Mouse (Mus musculus) testis, adult 2 months (tissue): ENCODE results near the gene Atp6v1g2. TPM values are rescaled to one million over a fixed set of nuclear protein-coding genes. Genes with fewer than 3 reads are reported as not detected.

ENCODE experiments used
- H3K27ac ChIP-seq: fragments of 200-500 bp; 2 replicates; pipeline ENCODE4 v1.5.1; 2012; ENCODE audit warnings: low read depth, low read length; ENCODE audit not compliant: control insufficient read depth, insufficient read depth
- H3K27me3 ChIP-seq: fragments of 200-500 bp; 2 replicates; pipeline ENCODE4 v1.6.1; 2012; ENCODE audit warnings: mild to moderate bottlenecking, low read length, moderate library complexity; ENCODE audit not compliant: control insufficient read depth, insufficient read depth
- H3K36me3 ChIP-seq: fragments of 200-500 bp; 2 replicates; pipeline ENCODE4 v1.6.1; 2012; ENCODE audit warnings: mild to moderate bottlenecking, low read length; ENCODE audit not compliant: control insufficient read depth, insufficient read depth
- H3K4me1 ChIP-seq: fragments of 200-500 bp; 2 replicates; pipeline ENCODE4 v1.6.1; 2012; ENCODE audit warnings: low read length; ENCODE audit not compliant: control insufficient read depth, insufficient read depth
- H3K4me3 ChIP-seq: fragments of 200-500 bp; 2 replicates; pipeline ENCODE4 v1.5.1; 2012; ENCODE audit warnings: low read depth, mild to moderate bottlenecking, low read length, moderate library complexity, mixed read lengths; ENCODE audit not compliant: control insufficient read depth
- CTCF ChIP-seq: fragments of 200-500 bp; IDR thresholded peaks from 2 replicates; pipeline ENCODE4 v1.5.1; 2012; ENCODE audit warnings: low read depth, mild to moderate bottlenecking, inconsistent platforms, low read length, moderate library complexity; ENCODE audit not compliant: control insufficient read depth, insufficient read depth, insufficient replicate concordance
- POLR2A ChIP-seq: fragments of 200-500 bp; IDR thresholded peaks from 2 replicates; pipeline ENCODE4 v1.6.1; 2012; ENCODE audit warnings: low read depth, mild to moderate bottlenecking, inconsistent platforms, low read length, moderate library complexity; ENCODE audit not compliant: control insufficient read depth
- polyA plus RNA-seq: library from polyadenylated mRNA; depleted of rRNA; stranded (reverse); fragments of >200 nt; gene quantifications from 2 replicates; pipeline ENCODE4 v1.2.3, GENCODE M21; 2012

The Atp6v1g2 gene
- polyA plus RNA-seq, 1 experiment = 11.7 TPM

DNA sequence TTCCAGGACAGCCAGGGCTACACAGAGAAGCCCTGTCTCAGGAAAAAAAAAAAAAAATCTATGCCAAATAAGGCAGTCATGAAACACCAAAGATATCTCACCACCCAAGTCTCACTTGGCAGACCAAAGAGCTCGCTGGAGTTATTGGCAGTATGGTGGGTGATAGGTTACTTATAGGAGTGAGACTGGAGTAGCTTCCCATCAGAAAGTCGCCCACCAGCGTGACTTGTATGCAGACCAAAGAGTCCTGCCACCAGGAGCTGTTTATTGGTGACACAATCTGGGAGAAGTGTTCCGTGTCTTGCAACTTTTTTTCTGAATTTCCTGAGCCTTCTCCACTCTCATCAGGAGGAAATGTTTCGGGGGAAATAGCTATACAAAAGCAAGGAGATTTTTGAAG lies 6.2 kb downstream of the Atp6v1g2 start:
- Histone ChIP-seq H3K36me3 (peaks cover 5% of the 10 kb centered on the region), H3K4me1 (peaks cover 30% of the 10 kb centered on the region), H3K27me3 (no peaks in the 10 kb centered on the region), H3K27ac (no peak overlapping the region), H3K4me3 (no peak overlapping the region)
- TF ChIP-seq POLR2A = no peak
- TF ChIP-seq CTCF = no peak

GRCm38 (mm10) chr17:35240384-35241304 lies 7.2 kb downstream of the Atp6v1g2 start:
- H3K27ac ChIP-seq = peak overlapping the region; percentile 90

DNA sequence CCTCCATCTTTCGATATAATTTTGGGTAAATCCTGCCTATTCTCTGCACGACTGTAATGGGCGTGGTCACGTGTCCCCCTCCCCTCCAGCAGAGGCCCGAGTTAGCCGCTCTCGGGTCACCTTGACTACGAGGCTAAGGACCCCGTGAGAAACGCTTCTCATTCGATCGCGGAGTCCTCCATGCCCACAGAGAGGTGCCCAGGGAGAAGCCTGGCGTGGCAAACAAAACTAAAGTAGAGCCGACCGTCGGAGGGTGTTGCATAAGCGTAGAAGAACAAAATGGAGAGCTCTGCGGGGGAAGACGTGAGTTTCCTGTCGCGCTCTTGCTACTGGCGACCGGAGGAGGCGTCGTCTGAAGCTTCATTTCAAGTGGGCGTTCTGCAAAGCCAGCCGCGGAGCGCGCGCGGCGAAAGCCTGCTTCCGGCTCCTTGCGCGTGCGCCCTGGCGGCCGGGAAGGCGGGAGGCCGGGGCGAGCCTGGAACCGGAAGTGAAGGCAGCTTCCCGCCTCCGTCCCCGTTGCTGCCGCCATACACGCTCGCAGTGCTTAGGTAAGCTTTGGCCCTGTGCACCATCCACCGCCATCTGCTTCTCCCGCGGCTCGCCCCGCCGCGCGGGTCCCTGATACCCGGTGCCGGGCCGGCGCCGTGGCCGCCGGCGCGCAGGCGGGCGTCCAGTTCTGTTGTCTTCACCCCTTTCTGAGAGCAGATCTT lies 8.0 kb downstream of the Atp6v1g2 start, which contains the start of gene Ddx39b:
Gene Ddx39b (plus strand): TSS at position 442 of the 710 bp plus-strand sequence.
- Histone ChIP-seq H3K4me3 (peak within 1 kb of the TSS; percentile 92), H3K27me3 (no peaks in the 10 kb centered on the region), H3K4me1 (peaks cover 22% of the 10 kb centered on the region), H3K27ac (peak within 1 kb of the TSS; percentile 90), H3K36me3 (peaks cover 5% of the 10 kb centered on the region)
- TF ChIP-seq POLR2A (peak; percentile 92), CTCF (no peak)

More at GRCm38 (mm10) chr17:35240384-35241304, 7.2 kb downstream of the Atp6v1g2 start:
- Histone ChIP-seq H3K4me3 (peak overlapping the region; percentile 92), H3K36me3 (peaks cover 5% of the 10 kb centered on the region), H3K4me1 (peaks cover 27% of the 10 kb centered on the region), H3K27me3 (no peaks in the 10 kb centered on the region)
- TF ChIP-seq CTCF = no peak
- TF ChIP-seq POLR2A = no peak

GRCm38 (mm10) chr17:35242015-35242941 lies 8.8 kb downstream of the Atp6v1g2 start:
- H3K4me3 ChIP-seq = peak overlapping the region; percentile 92
- H3K27me3 ChIP-seq = no peaks in the 10 kb centered on the region
- TF ChIP-seq POLR2A (no peak; the same call in 1 of the 2 replicates), CTCF (no peak)
- peaks cover 5% of the 10 kb centered on the region for H3K36me3 ChIP-seq
- H3K27ac ChIP-seq = peak overlapping the region; percentile 89
- H3K4me1 ChIP-seq = peaks cover 18% of the 10 kb centered on the region

DNA sequence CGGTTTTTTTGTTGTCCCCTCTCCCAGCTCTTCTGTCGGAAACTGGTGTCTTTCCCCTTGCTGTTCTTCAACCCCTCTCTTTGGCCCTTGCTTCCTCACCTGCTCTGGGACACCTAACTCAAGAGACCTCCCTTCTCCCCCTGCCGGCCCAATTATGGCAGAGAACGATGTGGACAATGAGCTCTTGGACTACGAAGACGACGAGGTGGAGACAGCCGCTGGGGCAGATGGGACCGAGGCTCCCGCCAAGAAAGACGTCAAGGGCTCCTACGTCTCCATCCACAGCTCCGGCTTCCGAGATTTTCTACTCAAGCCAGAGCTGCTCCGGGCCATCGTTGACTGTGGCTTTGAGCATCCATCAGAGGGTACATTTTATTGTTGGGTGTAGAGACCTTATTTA lies 9.6 kb downstream of the Atp6v1g2 start:
- Histone ChIP-seq H3K27me3 (no peaks in the 10 kb centered on the region), H3K27ac (peak overlapping the region; percentile 89), H3K4me1 (peaks cover 18% of the 10 kb centered on the region), H3K4me3 (peak overlapping the region; percentile 92), H3K36me3 (peaks cover 5% of the 10 kb centered on the region)
- TF ChIP-seq CTCF = no peak
- TF ChIP-seq POLR2A = no peak

- Histone ChIP-seq H3K4me1 (peaks cover 17% of the 10 kb centered on the region), H3K27me3 (no peaks in the 10 kb centered on the region), H3K4me3 (no peak overlapping the region), H3K36me3 (peaks cover 5% of the 10 kb centered on the region), H3K27ac (no peak overlapping the region)
- TF ChIP-seq POLR2A (no peak), CTCF (no peak)
These were observed 11.5 kb downstream of the Atp6v1g2 start for GRCm38 (mm10) chr17:35244999-35245398.
